Mouse (Mus musculus) spleen, adult 12 weeks (tissue): Measurements from ENCODE around the gene Plxna4.
"Not testable (repeated sequence)": the region's sequence is repeated elsewhere in the genome, so short reads cannot be mapped to it uniquely, and the experiment has no call there.

Experiments
- DNase-seq: peaks from one replicate; pipeline ENCODE4 v3.0.0; 2022; ENCODE audit warnings: low spot score

The Plxna4 gene

DNA sequence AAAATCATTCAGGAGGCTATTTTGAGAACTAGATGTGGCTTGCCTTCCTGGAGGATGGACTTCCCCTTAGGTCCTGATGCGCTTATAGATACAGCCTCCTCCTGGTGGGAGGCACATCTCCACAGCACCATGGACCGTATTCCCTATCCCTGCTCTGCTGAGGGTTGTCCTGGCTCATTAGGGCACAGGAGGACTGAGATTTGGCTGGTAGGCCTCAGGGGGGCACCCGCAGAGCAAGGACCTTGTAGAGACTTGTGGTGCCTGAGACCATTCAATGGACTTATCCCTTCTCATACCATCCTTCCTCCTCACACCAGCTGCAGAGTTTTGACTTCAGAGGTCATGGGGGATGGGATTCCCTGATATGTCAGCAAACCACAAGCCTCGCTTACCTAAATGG is 47.8 kb downstream of the Plxna4 start:
- no peak for DNase-seq

DNA sequence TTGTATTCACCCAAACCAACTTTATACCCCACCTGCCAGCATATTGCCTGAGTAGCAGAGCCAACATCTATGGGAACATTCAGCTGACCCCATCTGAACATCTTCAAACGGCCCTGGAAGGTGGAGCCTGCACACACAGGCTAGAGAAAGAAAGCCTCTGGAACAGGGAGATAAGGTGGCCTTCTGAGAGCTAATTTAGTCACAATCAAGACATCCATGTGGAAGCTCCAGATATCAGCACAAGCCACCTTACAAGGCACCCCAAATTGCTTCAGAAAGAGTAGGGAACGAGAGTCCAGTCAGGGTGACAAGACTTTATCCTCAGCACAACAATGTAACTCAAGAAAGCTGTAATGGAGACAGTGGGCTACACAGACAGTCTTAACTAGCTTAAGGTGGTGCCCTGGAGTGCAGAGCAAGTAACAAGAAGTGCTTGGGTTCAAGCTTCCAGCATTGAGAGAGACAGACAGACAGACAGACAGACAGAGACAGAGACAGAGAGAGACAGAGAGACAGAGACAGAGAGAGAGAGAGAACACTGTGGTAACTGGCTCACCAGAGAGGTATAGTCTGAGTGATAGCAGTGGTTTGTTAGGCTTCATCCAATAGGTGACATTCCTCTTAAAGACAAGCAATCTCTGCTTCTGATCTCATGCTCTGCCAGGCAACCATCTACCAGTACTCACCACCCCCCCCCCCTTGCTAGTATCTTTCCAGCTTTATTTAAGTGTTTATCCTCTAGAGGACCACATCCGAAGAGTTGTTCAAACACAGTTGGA is 53.8 kb downstream of the Plxna4 start:
- DNase-seq = no peak

DNA sequence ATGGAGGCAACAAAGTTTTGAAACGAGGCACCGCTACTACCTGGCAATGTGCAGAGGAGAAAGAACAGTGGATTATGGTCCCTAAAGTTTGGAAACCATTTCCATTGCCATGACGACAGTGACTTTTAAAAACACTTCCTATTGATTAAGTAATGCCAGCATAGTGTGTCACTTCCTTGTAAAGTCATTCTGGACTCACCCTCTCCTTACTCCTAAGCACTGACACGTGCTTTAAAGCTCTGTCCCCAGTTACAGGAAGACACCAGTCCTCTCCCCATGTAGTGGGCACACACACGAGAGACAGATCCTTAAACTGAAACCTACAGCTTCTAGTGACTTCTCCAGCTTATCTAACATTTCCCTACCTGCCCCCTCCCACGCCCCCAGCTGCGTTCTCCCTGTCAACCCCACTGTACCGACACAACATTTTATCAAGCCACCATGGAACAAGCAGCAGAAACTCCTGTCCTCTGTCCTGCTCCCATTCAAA is 59.9 kb downstream of the Plxna4 start:
- DNase-seq = no peak

DNA sequence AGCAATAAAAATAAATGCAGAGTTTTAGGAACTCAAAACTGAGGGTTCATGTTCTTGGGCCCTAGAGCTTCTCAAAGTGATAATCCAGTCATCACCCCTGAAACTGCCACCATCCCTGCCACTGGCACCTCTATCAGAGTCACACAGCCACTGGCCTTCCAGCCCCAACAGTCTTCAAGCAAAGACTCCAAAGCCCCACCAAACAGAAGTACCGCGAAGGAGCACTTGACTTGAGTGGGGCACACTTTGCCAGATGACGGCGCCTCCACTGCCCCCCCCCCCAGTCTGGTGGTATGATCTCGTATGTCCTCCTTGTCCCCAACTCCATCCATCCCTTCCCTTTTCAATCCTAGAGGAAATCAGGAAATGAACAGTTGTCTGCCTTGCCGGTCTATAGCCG is 60.5 kb downstream of the Plxna4 start:
- DNase-seq = no peak

DNA sequence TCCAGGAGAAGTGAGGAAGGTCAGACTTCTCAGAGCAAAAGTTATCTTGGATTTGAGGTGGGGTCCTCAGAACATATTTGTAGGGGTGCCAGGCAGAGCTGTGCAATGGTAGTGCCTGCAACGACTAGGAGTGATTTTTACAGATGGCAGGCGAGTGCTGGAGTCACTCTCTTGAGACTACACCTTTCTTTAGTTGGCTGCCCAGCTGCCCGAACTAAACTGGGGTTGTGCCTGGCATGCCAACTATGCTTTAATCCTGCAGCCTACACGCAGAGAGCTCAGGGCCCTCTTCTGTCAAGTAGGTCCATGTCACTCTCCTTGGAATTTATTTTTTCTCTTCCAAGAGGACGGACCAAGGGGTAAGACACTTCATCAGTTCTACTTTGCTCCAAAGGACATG is 61.2 kb downstream of the Plxna4 start:
- DNase-seq = no peak

DNA sequence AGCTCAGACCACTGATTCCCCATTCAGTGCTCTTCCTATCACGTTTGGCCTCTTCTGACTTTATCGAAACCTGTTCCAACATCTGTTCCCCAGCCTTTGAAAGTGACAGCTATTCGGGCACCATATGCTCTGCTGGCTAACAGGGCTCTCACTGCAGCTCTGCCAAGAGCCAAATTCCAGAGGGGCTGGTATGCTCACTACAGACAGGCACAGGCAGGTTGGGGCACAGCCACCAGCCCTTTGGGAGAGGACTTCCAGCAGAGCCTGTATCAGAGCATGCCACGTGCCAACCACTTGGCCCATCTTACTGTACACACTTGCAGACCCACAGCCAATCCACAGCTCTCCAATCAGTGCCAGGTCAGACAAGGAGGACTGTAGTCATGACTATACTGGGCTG is 67.9 kb downstream of the Plxna4 start:
- no peak for DNase-seq

DNA sequence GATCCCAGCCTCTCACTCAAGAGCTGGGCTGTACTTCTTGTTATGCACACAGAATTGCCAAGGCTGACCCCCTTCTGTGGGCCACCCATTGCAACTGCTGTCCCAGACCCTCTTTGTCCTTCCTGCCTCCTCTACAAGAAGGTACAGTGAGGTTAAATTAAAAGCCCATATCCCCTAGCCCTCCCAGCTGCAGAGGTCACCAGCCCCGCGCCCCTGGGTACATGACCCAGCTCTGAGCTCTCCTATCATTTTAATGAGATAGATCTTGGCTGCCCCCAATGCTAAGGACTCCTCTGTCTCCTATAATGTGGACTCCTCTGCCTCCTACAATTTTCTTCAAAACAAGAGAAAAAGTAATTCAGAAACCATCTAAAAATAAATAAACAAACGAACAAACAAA is 69.4 kb downstream of the Plxna4 start:
- no peak for DNase-seq

DNA sequence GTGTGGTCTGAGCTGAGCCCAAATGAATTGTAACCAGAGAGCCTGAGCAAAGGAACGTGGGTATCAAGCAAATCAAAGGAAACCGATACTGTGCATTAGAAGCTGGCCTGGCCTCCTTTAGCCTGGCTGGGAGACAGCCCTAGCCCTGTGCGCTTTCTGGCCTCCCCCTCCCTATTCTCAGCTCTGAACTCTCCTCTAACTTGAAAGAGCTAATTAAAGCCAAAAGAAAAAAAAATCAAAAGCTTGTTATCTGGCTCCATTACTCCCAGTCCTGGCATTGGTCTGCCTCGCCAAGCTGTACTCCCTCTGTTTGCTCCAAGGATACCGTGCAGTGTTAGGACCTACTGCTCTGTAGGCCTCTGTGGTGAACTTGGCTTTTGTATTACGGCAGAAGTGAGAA is 73.9 kb downstream of the Plxna4 start:
- DNase-seq = no peak

DNA sequence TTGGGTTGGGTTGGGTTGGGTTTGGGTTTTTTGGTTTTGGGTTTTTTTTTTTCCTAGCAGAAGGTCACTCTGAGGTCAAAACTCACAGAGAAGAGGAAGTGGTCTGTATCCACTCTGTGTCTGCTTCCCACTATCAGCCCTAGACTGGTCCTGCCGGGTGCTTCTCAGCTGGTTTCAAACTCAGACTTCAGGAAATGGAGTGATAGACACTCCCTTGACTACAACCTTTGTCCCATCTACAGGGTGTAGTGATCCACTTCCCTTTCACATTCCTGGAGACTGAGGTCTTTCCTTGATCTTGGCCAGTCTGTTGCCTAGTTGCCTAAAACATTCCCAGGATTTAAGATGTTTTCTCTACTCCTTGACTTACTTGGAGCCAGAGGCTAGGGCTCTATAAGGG is 76.0 kb downstream of the Plxna4 start:
- DNase-seq = no peak

DNA sequence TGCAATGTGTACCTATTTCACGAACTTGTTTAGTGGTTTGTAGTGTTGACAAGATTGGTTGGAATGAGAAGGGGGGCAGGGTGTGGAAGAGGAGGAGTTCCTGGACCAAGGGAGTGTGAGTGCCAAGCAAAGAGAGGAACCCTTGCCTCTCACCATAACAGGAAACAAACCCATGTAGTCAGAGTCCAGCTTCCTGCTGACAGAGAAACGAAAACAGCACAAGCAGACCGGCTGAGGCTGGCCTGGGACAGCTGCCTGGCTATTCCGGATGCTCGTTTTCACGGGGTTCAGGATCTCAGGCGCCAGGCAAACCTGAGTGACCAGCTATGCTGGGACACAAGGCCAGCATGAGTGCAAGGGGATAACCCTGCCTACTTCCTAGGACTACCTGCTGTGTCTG is 77.1 kb downstream of the Plxna4 start:
- no peak for DNase-seq

DNA sequence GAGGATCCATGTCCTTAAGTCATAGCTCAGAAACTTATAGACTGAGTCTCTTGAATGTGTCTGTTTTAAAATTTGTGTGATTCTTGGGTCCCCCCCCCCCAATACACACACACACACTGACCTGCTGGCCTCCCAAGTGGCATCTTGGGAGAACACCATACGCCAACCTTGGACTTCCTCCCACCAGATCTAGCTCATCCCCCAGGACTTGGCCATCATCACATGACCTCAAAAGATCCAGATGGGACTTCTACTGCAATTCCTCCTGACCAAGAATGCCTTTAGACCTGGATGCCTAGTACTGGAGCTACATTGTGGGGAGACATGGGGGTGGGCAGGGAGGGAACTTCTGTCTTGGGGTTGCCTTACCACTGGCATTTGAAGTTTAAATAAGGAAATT is 77.5 kb downstream of the Plxna4 start:
- no peak for DNase-seq

DNA sequence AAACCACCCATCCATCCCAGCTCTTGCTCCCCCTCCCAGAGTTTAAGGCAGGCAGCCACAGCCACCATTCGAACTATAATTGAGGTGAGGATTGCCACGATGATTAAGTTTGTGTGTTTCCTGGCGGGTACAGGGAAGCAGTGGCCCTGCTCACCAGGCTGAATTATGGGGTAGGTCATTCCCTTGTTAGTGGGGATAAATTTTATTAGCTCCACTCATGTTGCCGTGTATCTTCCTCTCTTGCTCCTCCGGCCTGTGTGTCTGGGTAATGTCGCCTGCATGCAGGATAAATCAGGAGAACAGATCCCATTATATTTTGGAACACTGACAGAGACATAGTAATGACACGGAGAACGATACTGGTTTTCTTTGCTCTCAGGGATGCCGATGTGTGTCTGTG is 78.9 kb downstream of the Plxna4 start:
- no peak for DNase-seq

DNA sequence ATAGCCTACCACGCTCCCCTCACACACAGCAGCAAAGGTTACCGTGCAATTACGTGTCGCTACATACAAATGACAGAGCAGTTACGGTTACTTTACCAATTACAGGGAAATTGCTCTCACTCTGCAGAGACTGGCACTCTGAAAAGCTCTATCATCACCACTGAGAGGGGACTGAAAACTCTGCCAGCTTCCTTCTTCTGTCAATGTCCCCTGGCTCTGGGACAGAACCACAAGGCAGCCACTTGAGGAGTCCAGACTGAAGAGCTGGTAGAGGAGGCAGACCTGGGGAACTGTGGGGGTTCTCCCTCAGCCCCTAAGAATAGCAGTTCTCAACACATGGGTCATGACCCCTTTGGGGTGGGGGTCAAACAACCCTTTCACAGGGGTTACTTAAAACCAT is 83.0 kb downstream of the Plxna4 start:
- no peak for DNase-seq

DNA sequence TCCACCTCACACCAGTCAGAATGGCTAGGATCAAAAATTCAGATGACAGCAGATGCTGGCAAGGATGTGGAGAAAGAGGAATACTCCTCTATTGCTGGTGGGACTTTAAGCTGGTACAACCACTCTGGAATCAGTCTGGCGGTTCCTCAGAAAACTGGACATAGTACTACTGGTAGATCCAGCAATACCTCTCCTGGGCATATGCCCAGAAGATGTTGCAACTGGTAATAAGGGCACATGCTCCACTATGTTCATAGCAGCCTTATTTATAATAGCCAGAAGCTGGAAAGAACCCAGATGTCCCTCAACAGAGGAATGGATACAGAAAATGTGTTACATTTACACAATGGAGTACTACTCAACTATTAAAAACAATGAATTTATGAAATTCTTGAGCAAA is 86.8 kb downstream of the Plxna4 start:
- not testable (repeated sequence) for DNase-seq

DNA sequence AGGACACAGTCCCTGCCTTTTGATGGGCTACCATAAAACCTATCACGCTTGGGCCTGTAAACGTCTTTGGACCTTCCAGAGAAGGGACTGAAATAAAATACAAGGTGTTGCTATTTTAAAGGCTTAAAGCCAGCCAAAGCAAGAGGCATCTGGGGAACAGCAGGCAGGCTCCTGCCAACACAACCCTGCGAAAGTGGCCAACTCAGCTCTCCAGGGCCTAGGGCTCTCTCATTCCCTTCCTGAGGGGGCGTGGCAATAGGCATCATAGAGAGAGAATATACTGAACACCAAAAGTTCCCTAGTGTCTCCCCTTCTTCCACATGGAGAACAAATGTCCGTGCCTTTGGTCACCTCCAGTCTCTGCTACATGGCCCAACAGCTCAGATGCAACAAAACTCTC is 89.9 kb downstream of the Plxna4 start:
- DNase-seq = no peak

DNA sequence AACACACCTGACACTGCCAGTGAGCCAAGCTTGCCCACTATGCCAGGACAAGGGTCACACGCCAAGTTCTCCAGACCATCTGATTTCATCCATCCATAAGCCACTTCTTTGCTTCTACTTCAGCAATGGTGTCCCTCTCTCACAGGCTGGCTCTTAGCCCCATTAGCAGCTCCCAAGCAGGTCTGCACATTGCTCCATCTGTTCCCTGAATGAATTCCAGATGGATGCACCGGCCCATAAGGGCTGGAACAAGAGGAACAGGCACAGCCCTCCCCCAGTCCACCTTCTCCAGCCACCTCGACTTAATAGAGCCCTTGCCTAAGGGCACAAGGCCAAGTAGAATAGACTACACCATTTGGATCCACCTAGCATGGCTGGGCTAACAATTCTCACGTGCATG is 91.9 kb downstream of the Plxna4 start:
- DNase-seq = no peak

DNA sequence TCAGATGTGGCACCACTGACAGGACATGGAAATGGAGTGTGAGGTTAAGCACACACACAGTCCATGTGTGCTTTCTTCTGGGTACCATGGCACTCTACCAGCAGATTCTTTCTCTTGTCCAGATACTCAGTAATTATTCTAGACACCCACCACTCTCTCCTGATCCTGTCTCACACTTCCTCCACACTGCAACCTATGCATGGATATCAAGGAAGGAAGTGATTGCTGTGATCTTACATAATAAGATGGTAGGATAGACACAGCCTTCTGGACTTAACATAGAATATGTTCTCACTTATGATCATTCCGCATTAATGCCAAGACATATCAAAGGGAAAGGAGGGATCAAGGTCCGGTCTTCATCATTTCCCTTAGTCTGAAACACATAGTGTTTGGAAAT is 92.5 kb downstream of the Plxna4 start:
- no peak for DNase-seq

DNA sequence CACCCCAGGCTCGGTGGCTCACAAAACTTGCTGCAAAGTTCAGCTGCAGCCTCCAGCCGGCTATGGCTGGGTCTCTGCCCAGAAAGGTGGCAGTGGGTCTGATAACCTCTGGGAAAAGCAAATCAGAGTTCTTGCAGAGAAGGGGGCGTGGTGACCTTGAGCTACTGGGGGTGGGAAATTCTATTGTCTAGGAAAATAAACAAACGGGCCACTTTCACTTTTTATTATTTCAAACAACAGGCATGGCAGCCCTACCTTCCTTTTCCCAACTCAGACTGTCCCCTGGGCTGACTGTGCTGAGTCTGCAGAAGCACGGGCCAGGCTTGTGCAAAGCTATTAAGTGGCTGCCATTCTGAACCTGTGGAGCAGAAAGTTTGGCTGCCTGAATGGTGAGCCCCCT is 94.4 kb downstream of the Plxna4 start:
- DNase-seq = no peak

DNA sequence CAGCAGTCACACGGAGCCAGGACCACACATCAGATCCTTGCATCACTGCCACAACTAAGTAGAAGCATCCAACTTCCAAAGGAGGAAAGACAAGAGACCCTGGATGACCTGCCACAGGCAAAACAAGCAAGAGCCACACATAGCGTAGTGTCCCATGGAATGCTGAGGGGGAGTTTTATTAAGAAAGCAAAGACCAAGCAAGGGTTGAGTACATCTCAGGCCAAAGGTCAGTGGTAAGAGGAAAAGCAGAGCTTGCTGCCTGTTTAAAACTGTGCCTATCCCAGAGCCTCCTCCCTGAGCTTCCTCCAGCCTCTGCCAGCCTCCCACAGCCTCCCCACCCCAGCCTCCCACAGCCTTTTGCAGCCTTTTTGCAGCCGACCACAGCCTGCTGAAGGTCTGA is 100.9 kb downstream of the Plxna4 start:
- no peak for DNase-seq

DNA sequence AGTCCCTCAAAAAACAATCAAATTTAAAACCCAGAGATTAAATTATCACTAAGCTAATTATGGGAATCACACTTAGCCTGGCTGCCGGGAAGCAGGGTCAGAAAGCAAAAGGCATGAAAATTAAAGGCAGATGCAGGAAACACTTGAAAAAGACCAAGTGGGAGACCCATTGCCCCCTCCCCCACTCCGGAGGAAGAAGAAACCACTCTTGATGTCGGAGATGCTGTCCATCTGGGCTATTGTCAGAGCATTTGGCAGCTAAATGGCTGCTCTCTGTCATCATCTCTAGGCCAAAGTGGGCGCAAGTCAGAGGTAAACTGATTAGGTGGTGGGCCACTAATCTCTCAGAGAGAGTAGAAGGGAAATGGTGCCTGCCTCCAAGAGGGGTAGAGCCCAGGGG is 105.5 kb downstream of the Plxna4 start:
- no peak for DNase-seq

DNA sequence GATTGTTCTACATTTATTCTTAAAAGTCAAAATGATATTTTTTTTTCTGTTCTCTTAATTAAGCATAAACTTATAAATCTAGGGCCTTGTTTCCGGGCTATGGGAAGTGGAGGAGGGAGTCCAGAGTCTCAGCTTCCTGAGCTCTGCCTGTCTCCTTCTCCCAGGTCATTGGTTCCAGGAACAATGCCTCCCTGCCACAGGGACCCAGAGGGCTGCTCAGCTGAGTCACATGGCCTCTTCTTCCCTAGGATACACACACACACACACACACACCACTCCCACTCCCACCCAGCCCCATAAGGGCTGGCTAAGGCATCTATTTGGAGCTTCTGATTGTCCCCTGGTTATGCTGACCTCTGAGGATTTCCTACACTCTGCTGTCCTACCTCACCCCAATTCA is 107.3 kb downstream of the Plxna4 start:
- no peak for DNase-seq

DNA sequence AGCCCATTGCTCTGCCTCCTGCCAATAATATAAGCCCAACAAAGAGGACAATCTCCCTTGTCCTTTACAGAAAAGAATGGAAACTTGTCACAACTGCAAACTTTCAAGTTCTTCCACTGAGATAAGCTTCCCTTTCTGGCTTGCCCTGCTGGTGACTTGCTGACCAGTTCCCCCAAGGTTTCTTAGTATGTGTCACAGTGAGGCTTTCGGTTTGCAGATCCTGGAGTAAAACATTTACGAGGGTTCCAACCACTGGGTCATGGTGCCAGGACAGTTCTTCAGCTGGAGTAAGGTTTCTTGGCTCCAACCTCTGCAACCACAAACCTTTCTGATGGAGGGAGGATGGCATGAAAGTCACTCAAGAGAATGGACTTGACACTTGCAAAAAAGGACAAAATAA is 108.2 kb downstream of the Plxna4 start:
- DNase-seq = no peak

DNA sequence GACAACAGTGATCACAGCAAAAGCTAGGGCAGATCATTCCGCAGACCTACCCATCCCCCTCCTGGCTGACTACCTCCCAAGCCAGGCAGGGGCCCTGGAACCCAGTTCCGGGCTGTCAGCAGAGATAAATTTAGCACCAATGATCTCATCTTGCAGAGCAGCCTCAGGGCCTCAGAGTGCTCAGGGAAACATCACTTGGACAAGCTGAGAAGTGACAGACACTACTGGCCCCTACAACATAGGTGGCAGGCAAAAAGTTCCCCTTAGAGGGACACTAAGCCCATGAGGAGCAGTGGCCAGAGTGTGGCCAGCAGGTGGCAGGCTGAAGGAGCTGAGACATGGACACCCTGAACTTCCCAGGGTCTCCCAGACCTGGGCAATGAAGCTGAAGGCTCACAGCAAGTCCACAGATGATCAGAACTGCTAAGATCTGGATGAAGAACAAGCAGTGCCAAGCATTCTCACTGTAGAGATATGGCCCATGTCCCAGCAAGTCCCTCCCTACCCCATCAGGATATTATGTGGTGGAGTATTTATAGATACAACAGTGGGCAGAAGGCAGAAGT is 108.7 kb downstream of the Plxna4 start:
- DNase-seq = no peak

DNA sequence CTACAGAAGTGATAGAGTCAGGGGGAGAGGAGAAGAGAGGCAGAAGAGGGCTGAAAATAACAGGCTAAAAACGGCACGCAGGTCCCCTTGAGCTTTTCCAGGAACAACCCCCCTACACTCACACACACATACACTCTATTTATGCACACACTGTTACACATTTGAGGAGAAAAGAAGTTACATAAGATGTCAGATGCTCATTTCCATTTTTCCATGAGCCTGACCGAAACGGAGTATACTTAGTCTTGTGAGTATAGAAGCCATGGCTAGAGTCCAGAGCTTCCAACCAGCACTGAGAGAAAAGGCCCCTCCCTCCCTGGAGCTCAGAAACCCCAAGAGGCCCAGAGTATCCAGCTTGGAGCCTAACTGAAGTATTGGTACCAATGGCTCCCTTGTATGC is 112.0 kb downstream of the Plxna4 start:
- no peak for DNase-seq
